Mouse (Mus musculus) yolk sac, embryonic 10.5 days (tissue): ENCODE measurements around the gene Fsd1.

Experiments used
- DNase-seq: peaks from one replicate; pipeline ENCODE4 v3.0.0-alpha.2; 2017; ENCODE audit warnings: low spot score

Fsd1 gene

GRCm38 (mm10) chr17:56009962-56010240, 23.6 kb downstream of the Fsd1 start:
- DNase-seq = no peak

DNA sequence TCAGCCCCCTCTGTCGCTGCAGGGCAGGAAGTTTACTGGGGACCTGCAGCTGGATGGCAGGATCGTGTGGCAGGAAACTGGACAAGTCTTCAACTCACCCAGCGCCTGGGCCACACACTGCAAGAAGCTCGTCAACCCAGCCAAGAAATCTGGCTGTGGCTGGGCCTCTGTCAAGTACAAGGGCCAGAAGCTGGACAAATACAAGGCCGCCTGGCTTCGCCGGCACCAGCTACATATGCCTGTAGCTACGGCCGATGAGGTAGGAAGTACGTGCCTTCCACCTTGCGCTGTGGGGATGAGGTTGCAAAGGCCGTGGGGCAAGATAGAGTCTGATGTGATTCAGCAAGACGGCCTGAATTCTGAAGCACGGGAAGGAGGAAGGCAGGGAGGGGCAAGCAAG, 23.9 kb downstream of the Fsd1 start:
- no peak for DNase-seq

DNA sequence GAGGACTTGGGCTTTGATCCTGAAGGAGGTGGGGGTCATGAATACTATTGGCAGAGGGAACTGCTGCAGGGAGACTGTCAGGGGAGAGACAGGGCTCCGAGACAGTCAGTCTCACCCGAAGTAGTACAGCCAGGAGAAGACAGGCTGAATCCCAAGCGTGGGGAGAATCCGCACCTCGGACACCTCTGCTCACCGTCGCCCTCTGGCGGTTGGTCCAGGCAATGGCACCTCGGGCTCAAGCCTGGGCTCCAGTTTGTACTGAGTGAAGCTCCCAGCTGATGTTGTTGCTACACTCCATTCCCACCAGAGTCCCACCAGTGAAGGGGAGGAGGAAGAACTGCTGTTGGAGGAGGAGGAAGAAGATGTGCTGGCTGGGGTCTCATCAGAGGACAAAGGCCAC, 24.4 kb downstream of the Fsd1 start:
- peak; percentile 58 for DNase-seq

DNA sequence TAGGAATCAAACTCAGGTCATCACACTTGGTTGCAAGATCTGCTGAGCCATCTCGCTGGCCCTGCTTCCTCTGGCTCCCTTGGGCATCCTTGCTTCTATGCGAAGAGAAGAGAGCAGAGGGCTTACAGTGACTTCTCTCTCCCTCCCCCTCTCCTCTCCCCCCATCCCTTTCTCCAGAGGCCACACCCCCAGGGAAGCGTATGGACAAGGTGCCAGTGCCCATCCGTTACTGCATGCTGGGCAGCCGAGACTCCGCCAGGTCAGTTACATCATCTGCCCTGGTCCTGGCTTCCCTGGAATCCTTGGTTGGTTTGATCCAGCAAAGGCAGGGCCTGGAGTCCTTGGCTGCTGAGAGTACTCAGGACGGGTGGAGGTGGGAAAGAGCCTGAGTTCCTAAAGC, 25.1 kb downstream of the Fsd1 start:
- no peak for DNase-seq

DNA sequence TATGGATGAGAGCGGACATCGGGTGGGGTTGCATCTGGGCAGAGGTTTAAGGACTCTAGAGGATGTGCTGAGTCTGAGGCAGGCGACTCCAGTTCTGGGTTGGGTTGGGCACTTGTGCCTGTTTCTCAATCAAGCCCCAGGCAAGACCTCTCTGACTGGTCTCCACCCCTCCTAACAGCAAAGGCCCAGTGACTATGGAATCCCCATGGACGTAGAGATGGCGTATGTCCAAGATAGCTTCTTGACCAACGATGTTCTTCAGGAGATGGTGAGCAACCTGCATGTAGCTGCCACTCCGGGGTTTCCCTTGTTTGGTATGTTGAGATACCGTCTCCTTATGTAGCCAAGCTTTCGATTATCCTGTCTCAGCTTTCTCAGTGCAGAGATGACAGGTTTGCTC, 29.0 kb downstream of the Fsd1 start:
- no peak for DNase-seq

- DNase-seq = no peak
Measured at GRCm38 (mm10) chr17:56016382-56016781, 30.1 kb downstream of the Fsd1 start.

GRCm38 (mm10) chr17:56016793-56017785, 30.8 kb downstream of the Fsd1 start:
- no peak for DNase-seq

DNA sequence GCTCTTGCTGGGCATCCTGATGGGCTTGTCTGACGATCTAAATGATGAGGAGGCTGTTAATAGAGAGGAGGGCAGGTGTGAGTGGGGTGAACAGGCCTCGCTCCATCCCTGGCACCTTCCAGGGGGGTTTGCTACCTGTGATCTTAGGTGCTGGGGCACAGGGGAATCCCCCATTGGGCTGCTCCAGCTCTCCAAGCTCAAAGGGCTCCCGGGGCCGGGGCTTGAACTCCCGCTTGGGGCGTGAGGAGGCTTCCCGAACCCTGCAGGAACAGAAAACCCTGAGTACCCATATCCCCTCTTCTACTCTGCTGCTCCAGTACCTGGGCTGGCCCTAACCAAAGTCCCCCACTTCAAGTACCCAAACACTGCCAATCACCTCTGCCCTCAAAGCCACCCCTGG, 31.5 kb downstream of the Fsd1 start:
- DNase-seq = no peak

GRCm38 (mm10) chr17:56018347-56019131, 32.2 kb downstream of the Fsd1 start:
- peak; percentile 55 for DNase-seq

- DNase-seq = no peak
Measured at GRCm38 (mm10) chr17:56020400-56021084, 34.2 kb downstream of the Fsd1 start.

- no peak for DNase-seq
Measured at GRCm38 (mm10) chr17:56021161-56021910, 35.0 kb downstream of the Fsd1 start.

DNA sequence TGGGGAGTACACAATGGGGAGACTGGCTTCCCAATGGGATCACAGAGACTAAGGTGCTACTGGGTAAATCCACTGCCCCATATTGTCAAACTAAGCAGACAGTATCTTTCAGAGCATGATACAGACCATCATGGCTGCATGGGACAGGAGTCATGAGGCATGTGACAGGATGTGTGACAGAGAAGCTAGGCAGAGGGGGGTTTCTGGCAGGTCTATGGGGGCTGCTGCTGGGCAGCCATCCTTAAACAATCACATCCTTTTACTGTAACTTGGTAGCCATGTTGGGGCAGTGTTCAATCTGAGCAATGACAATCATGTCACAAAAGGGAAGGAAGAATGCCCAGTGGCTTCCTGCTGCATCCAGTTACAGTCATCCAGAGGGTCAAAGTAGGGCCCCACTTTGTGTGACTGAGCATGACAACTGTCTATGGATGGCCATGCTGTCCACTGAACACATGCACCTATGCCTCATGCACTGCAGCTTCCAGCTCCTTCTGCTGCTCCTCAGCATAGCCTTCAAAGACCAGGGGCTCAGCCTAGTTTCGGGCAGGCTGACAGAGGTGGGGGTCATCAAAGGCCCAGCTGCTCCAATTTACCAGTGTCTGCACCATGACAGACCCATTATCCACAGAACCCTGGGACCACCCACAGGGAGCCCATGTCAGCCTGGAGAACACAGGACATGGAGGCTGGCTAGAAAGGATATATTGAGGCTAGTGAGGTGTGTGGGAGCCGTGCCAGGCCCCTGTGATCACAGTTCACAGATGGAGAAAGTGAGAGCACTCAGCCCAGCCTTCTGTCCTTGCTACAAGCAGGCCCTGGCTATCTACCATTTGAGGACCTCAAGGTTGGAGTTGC, 36.1 kb downstream of the Fsd1 start:
- DNase-seq = no peak

GRCm38 (mm10) chr17:56022989-56023290, 36.6 kb downstream of the Fsd1 start:
- DNase-seq = no peak

- DNase-seq = no peak
Measured at GRCm38 (mm10) chr17:56023386-56023785, 37.1 kb downstream of the Fsd1 start.

- no peak for DNase-seq
Measured at GRCm38 (mm10) chr17:56024476-56024875, 38.2 kb downstream of the Fsd1 start.

- no peak for DNase-seq
Measured at GRCm38 (mm10) chr17:56024931-56025330, 38.6 kb downstream of the Fsd1 start.

DNA sequence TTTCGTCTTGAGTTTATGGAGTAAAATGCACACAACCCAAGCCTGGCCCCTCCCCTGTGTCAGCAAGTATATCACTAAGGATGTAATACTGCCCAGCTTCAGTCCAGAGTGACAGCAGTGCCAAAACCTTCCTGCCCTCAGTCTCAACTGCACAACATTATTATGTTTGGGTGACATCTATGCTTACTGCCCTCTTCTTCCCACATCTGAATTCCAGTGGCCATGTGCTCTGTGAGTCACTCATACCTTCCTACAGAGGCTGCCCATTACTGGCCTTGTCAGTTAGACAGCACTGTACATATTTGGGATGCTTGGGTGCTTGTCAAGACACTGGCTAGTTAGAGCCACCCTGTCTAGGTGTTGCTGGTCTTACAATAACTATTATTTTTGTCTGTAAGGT, 40.0 kb downstream of the Fsd1 start:
- DNase-seq = no peak

DNA sequence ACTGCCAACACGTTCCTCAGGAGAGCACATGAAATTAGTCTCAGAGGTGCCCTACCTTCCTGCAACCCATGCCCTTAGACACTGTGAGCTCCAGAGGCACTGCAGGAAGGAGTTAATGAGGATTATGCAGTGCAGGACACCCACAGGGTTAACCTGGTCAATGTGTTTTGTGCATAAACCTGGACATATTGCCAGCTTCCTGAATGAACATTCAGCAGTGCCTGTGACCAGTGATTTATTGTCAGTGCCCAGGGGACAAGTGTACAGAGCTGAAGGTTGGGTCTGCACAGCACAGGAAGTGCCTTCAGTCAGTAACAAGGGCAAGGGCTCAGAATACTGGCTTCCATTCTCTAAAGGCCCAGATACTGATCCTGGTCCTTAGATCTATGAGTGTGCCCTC, 40.6 kb downstream of the Fsd1 start:
- DNase-seq = no peak

DNA sequence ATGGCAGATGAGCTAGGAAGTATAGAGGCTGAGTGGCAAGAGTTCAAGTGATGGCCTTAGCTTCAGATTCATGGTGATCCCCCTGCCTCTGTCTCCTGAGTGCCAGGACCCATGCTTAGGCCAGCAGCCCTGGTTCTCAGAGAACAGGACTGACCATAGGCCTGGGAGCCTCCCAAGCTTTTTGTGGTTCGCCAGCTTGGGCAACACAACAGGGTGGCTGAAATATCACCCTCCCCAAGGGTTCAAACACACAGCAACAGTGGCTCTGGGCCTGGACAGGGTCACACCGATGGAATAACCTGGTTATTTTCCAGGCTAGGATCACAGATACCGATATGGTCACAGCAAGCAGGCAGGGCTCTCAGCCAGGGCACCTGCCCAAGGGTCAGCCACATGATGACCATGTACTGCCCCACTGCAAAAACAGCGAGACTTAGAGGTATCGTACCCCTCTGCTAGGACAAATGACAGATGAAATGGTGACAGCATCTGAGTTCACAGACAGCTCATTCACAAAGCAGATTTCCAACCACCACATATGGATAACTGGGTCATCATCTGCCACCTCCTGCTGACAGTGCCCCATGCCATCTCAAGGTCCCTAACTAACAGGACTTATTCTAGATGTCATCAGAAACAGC, 41.6 kb downstream of the Fsd1 start:
- no peak for DNase-seq

GRCm38 (mm10) chr17:56030238-56030870, 44.0 kb downstream of the Fsd1 start:
- no peak for DNase-seq
